Mouse (Mus musculus) heart, embryonic 16.5 days (tissue): Measurements from ENCODE around the gene Cux2. TPM values are rescaled to one million over a fixed set of nuclear protein-coding genes. Genes with fewer than 3 reads are reported as not detected.

ENCODE experiments used
- ATAC-seq: fragments of 200-750 bp; cut with Nextera tagmentation; replicated peaks from 2 replicates; pipeline ENCODE4 v1.8.0; 2017; ENCODE audit warnings: moderate number of reproducible peaks; ENCODE audit not compliant: insufficient read depth, low FRiP score; ENCODE audit errors: extremely low read depth
- H3K27ac ChIP-seq: fragments of 300-500 bp; sonication (generic); 2 replicates; pipeline ENCODE4 v1.5.1; 2014; ENCODE audit warnings: mild to moderate bottlenecking, low read length, control low read depth, moderate library complexity
- H3K27me3 ChIP-seq: fragments of 300-500 bp; sonication (generic); 2 replicates; pipeline ENCODE4 v1.6.1; 2014; ENCODE audit warnings: low read length, mixed read lengths; ENCODE audit not compliant: control insufficient read depth, insufficient read depth
- H3K36me3 ChIP-seq: fragments of 300-500 bp; sonication (generic); 2 replicates; pipeline ENCODE4 v1.6.1; 2014; ENCODE audit not compliant: control insufficient read depth, insufficient read depth
- H3K4me1 ChIP-seq: fragments of 300-500 bp; sonication (generic); 2 replicates; pipeline ENCODE4 v1.6.1; 2014; ENCODE audit warnings: low read length, mixed read lengths; ENCODE audit not compliant: control insufficient read depth, insufficient read depth
- H3K4me2 ChIP-seq: fragments of 300-500 bp; sonication (generic); 2 replicates; pipeline ENCODE4 v1.6.1; 2014; ENCODE audit warnings: low read depth, mild to moderate bottlenecking, control low read depth, low read length
- H3K4me3 ChIP-seq: fragments of 300-500 bp; sonication (generic); 2 replicates; pipeline ENCODE4 v1.5.1; 2014; ENCODE audit warnings: mild to moderate bottlenecking, control low read depth, low read length
- H3K9ac ChIP-seq: fragments of 300-500 bp; sonication (generic); 2 replicates; pipeline ENCODE4 v1.6.1; 2014; ENCODE audit warnings: low read length, control low read depth
- H3K9me3 ChIP-seq: fragments of 300-500 bp; sonication (generic); replicated peaks from 2 replicates; pipeline ENCODE4 v1.6.1; 2016; ENCODE audit warnings: low read length; ENCODE audit not compliant: control insufficient read depth
- WGBS: fragments of 180-500 bp; shearing (Covaris S2); extraction: QIAGEN DNeasy Blood & Tissue Kit; methylation state at CpG from one replicate; pipeline ENCODE4 v1.1.7; 2014; 5-methylcytosine and 5-hydroxymethylcytosine counted together
- polyA plus RNA-seq: library from polyadenylated mRNA; unstranded; fragments of >200 nt; fragmentation: Nextera tagmentation; extraction: Ambion mirVana; gene quantifications from 2 replicates; pipeline ENCODE4 v1.2.1, GENCODE M21; 2015

Cux2 gene
- polyA plus RNA-seq, 1 experiment from 2014 or later, result 3.0 TPM

DNA sequence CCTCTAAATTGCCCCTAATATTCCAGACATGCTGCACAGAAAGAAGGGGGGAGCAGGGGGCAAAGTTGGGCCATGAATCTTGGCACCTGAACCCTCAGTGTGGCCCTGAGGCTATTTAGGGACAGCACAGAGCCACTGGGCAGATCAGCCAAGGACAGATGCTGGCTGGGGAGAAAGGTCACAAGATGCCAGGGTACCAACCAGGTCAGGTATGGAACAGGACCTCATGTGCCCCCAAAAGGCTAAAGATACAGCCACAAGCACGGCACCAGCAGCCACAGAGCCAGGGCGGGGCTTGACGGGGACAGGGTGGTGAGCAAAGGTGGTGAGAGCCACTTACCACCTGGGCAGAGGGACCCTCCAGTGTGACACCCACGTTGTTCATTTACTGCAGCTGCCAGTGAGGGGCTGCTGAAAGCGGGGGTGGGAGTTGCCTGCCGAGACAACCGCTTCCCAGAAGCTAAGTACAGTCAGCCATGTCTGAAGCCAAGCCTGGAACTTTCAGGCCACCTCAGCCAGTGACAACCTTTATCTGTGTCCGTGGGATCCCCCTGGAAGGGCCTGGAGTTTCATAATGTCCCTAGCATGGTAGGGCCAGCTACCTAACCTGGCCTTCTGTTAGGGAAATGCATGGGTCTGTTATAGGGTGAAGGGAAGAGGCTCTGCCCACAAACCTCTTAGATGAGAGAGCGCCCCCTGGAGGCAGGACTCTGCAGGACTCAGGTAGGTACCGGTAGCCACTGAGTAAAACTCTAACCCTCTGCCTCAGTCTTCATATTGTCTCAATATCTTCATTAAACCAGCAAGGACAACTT is 50.7 kb downstream of the Cux2 start:
- no peak overlapping the region for H3K27ac ChIP-seq
- no peaks in the 10 kb centered on the region; the same call in 1 of the 2 replicates for H3K27me3 ChIP-seq
- no peak overlapping the region for H3K4me2 ChIP-seq
- H3K9me3 ChIP-seq, result no peaks in the 10 kb centered on the region
- H3K36me3 ChIP-seq, result no peaks in the 10 kb centered on the region
- peaks cover 4% of the 10 kb centered on the region; the same call in 1 of the 2 replicates for H3K4me1 ChIP-seq
- no peak for ATAC-seq
- H3K9ac ChIP-seq, result no peak overlapping the region
- H3K4me3 ChIP-seq, result no peak overlapping the region
- 46% methylated on average over 10 of the region's 10 CpGs for whole genome bisulfite sequencing

DNA sequence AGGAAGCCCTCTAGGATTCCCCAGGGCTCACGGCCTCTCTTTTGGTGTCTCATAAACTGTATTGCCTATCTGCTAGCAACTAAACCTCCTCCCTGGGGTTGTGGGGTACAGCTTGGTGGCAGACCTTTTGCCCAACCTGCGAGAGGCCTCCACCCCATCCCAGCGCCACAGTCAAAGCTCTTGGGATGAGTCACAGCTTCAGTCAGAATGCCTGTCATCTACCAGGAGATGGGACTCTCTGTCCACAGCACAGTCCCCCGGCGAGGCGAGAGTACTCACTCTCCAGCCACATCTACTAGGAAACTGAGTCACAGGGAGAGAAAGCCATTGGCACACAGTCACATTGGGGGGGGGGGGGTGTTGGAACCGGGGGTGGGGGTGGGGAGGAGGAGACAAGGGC is 51.6 kb downstream of the Cux2 start:
- H3K9ac ChIP-seq, result no peak overlapping the region
- H3K4me3 ChIP-seq, result no peak overlapping the region
- peaks cover 4% of the 10 kb centered on the region; the same call in 1 of the 2 replicates for H3K4me1 ChIP-seq
- no peak overlapping the region for H3K4me2 ChIP-seq
- no peaks in the 10 kb centered on the region for H3K9me3 ChIP-seq
- no peaks in the 10 kb centered on the region for H3K36me3 ChIP-seq
- ATAC-seq, result no peak
- H3K27me3 ChIP-seq, result no peaks in the 10 kb centered on the region; the same call in 1 of the 2 replicates
- H3K27ac ChIP-seq, result no peak overlapping the region
- WGBS, result 80% methylated on average over 7 of the region's 7 CpGs

DNA sequence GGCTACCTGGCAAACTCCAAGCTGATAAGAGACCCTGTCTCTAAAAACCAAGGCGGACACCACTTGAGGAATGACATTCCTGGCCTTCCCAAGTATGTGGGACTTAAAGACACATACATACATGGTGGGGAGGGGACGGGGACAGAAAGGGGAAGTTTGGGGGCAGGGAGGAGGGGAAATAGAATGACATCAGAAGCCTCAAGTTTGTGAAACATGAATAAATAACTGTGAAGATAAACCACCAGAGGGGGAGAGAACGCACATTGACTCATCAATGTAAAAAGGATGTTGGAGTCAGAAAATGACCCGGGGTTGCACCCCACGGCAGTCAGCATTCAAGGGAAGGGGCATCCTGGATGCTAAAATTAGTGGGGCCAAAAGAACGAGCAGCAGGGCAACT is 53.2 kb downstream of the Cux2 start:
- Histone ChIP-seq H3K27ac (no peak overlapping the region), H3K4me1 (peaks cover 4% of the 10 kb centered on the region; the same call in 1 of the 2 replicates), H3K9me3 (no peaks in the 10 kb centered on the region), H3K4me2 (no peak overlapping the region), H3K9ac (no peak overlapping the region), H3K27me3 (no peaks in the 10 kb centered on the region; the same call in 1 of the 2 replicates), H3K4me3 (no peak overlapping the region), H3K36me3 (no peaks in the 10 kb centered on the region)
- 42% methylated on average over 6 of the region's 6 CpGs for WGBS
- ATAC-seq, result no peak

DNA sequence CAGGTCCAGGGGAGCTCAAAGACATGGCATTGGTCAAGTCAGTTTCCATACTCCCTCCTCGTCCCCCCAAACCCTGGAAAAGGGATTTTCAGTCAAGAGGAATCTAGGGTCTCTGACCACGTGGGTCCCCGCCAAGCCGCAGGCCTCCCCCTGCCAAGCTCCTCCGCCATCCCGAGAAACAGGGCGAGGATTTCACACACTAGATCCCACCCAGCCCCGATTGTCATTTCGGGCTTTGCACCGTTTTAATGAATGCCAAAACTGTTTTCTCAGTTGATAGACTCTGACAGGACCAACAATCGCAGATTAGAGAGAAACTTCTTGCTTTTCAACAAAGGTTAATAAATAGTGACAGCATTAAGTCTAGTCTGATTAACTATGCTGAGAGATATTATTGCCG is 55.1 kb downstream of the Cux2 start:
- H3K4me1 ChIP-seq, result peaks cover 4% of the 10 kb centered on the region; the same call in 1 of the 2 replicates
- no peaks in the 10 kb centered on the region; the same call in 1 of the 2 replicates for H3K27me3 ChIP-seq
- ATAC-seq, result no peak
- no peak overlapping the region for H3K27ac ChIP-seq
- 82% methylated on average over 12 of the region's 12 CpGs for WGBS
- H3K4me3 ChIP-seq, result no peak overlapping the region
- H3K9me3 ChIP-seq, result no peaks in the 10 kb centered on the region
- no peak overlapping the region for H3K4me2 ChIP-seq
- H3K36me3 ChIP-seq, result no peaks in the 10 kb centered on the region
- H3K9ac ChIP-seq, result no peak overlapping the region

DNA sequence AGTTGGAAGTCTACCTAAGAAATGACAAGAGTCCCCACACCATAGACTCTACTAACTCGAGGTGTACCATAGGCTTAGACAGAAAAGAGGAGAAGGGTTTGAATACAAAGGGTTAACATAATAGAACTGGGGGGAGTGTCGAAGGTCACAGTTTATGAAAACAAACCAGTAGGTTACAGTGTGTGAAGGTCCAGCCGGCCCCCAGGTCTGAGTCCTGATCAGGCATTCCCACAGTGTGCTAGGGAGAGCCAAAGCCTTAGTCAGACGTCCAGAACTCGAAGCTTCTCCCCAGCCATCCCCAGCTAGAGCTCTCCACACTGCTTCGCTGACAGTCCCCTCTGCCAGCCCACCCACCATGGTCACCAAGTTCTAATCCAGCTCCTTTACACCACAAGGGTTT is 58.0 kb downstream of the Cux2 start:
- 48% methylated on average over 6 of the region's 6 CpGs for WGBS
- Histone ChIP-seq H3K27ac (no peak overlapping the region), H3K9ac (no peak overlapping the region), H3K27me3 (no peaks in the 10 kb centered on the region), H3K36me3 (no peaks in the 10 kb centered on the region), H3K4me3 (no peak overlapping the region), H3K4me1 (peaks cover 9% of the 10 kb centered on the region), H3K9me3 (no peaks in the 10 kb centered on the region), H3K4me2 (no peak overlapping the region)
- ATAC-seq, result no peak

DNA sequence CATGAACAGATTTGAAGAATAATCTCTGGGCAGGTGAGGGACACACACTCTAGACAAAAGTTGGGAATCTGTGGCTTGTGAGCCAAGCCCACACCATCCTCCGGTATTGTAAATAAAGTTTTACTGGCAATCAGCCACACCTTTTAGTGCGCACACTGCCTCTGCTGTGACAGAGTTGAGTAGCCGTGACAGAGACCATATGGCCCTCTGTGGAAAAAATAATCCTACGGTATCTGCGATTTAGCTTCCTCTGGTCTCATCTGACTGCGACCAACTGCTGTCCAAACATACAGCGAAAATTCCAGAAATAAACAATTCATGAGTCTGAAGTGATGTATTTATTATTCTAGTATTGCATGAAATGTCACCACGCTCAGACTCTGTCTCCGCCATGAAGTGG is 64.0 kb downstream of the Cux2 start:
- no peaks in the 10 kb centered on the region for H3K27me3 ChIP-seq
- ATAC-seq, result peak; percentile 59
- H3K4me3 ChIP-seq, result no peak overlapping the region
- H3K4me2 ChIP-seq, result no peak overlapping the region
- peak overlapping the region; percentile 63 for H3K27ac ChIP-seq
- no peaks in the 10 kb centered on the region for H3K9me3 ChIP-seq
- no peaks in the 10 kb centered on the region for H3K36me3 ChIP-seq
- WGBS, result 43% methylated on average over 9 of the region's 9 CpGs
- no peak overlapping the region for H3K9ac ChIP-seq
- H3K4me1 ChIP-seq, result peaks cover 21% of the 10 kb centered on the region

DNA sequence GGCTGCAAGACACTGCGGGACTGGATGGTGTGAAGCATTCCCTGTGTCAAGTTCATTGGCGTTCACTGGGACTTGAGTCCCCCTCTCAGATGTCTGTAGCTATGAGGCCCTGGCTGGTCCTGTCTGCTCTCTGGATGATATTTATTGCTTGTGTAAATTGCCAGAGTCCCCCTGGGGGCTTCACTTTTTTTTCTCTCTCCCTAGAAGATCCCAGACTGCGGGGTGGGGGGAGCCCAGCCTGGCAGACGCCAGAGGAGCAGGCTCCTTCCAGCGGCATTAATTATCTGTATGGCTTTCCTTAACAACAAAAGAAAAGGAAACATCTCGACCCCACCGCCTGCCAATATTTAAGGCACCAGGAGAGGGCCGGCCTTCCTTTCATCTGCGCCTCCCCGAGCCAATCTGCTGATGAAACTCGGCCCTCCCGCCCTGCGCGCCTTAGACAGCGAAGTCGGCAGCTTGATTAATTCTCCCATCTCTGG is 68.2 kb downstream of the Cux2 start:
- H3K9me3 ChIP-seq, result no peaks in the 10 kb centered on the region
- H3K4me3 ChIP-seq, result no peak overlapping the region
- H3K4me1 ChIP-seq, result peaks cover 12% of the 10 kb centered on the region
- no peaks in the 10 kb centered on the region; the same call in 1 of the 2 replicates for H3K27me3 ChIP-seq
- no peaks in the 10 kb centered on the region for H3K36me3 ChIP-seq
- H3K4me2 ChIP-seq, result no peak overlapping the region
- no peak overlapping the region for H3K9ac ChIP-seq
- H3K27ac ChIP-seq, result no peak overlapping the region
- no peak for ATAC-seq
- WGBS, result 49% methylated on average over 16 of the region's 16 CpGs

DNA sequence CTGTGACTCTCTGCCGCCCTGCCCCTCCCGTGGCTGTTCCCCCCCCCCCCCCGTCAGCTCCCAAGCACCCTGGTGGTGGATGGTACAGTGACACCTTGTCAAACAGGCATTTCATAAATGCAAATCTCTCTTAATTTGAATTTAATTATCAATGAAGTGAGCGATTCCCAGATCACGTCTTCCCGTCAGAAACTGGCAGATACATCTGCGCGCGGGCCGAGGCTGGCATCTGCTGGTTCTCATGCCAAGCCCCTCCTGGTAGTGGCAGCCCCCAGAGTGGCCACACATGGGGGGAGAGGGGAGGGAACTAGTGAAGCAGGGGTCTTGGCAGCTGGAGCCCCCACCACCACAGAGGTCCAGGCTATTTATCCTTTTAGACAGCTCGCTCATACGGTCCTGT is 73.6 kb downstream of the Cux2 start:
- Histone ChIP-seq H3K4me2 (no peak overlapping the region), H3K9me3 (no peaks in the 10 kb centered on the region), H3K27me3 (no peaks in the 10 kb centered on the region; the same call in 1 of the 2 replicates), H3K4me1 (no peaks in the 10 kb centered on the region), H3K36me3 (no peaks in the 10 kb centered on the region), H3K4me3 (no peak overlapping the region), H3K27ac (no peak overlapping the region), H3K9ac (no peak overlapping the region)
- no peak for ATAC-seq
- 91% methylated on average over 11 of the region's 12 CpGs for WGBS

DNA sequence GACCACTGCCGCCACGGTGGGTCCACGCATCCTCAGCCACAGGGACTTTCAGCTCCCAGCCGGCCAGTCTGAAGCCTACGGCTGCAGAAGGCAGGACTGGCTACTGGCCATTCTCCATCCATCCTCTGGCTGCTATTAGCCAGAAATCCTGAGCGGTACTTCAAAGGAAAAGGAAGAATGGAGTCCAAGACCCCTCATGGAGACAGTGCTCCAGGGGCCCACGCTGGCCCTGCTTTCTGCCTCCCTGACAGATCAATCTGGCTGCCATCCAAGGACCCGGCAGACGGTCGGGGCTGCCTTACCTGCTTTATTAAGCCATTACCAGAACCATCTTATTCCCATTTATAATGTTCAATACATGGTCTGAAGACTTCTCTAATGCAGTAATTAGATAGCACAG is 76.4 kb downstream of the Cux2 start:
- Histone ChIP-seq H3K27me3 (no peaks in the 10 kb centered on the region), H3K36me3 (no peaks in the 10 kb centered on the region), H3K4me2 (no peak overlapping the region), H3K4me1 (no peaks in the 10 kb centered on the region; the same call in 1 of the 2 replicates), H3K27ac (no peak overlapping the region), H3K4me3 (no peak overlapping the region), H3K9ac (no peak overlapping the region), H3K9me3 (no peaks in the 10 kb centered on the region)
- 52% methylated on average over 10 of the region's 10 CpGs for WGBS
- no peak for ATAC-seq
